Mouse (Mus musculus) bone marrow, adult 2 months (tissue): ENCODE results near the gene Smim5.

Experiments
- CTCF ChIP-seq: fragments of 200-500 bp; IDR thresholded peaks from 2 replicates; pipeline ENCODE4 v1.5.1; 2011; ENCODE audit warnings: low read length, control low read depth; ENCODE audit not compliant: control insufficient read depth, insufficient read depth
- POLR2A ChIP-seq: fragments of 200-500 bp; IDR thresholded peaks from 2 replicates; pipeline ENCODE4 v1.6.1; 2011; ENCODE audit warnings: low read depth, mild to moderate bottlenecking, control low read depth, low read length, borderline replicate concordance; ENCODE audit not compliant: control insufficient read depth

DNA sequence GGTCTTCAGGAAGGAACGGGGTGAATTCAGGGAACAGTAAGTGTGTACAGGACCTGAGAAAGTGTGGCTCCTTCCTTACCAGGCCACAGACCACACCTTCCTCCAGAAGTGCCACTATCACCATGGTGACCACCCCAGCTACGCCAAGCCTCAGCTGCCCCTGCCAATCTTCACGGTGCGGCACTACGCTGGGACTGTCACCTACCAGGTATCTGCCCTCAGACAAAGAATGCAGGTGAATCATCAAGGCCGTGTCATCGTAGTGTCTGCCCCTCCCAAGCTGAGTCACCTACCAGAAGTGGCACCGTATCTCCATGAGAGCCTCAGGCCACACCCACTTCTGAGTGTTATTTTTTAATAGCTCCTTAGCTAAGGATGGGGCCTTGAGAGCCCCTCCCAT lies 30.4 kb upstream of the Smim5 start:
- no peak for TF ChIP-seq POLR2A
- TF ChIP-seq CTCF, result no peak
